Mouse (Mus musculus) liver, postnatal 0 days (tissue): ENCODE results near the gene Limd1. TPM values are rescaled to one million over a fixed set of nuclear protein-coding genes. Genes with fewer than 3 reads are reported as not detected.

Experiments
- ATAC-seq: fragments of 200-750 bp; cut with Nextera tagmentation; 2 replicates; pipeline ENCODE4 v1.8.0; 2017; ENCODE audit warnings: mild to moderate bottlenecking, moderate library complexity
- DNase-seq: peaks from one replicate; pipeline ENCODE4 v3.0.0-alpha.2; 2016
- H3K27ac ChIP-seq: fragments of 300-500 bp; sonication (generic); 2 replicates; pipeline ENCODE4 v1.5.1; 2014; ENCODE audit warnings: antibody characterized with exemption, moderate library complexity, mild to moderate bottlenecking, low read depth
- H3K27me3 ChIP-seq: fragments of 300-500 bp; sonication (generic); 2 replicates; pipeline ENCODE4 v1.6.1; 2014; ENCODE audit warnings: low read length, control low read depth, mixed read lengths; ENCODE audit not compliant: insufficient read depth
- H3K36me3 ChIP-seq: fragments of 300-500 bp; sonication (generic); replicated peaks from 2 replicates; pipeline ENCODE4 v1.6.1; 2014; ENCODE audit warnings: mild to moderate bottlenecking, control low read depth, low read length, moderate library complexity, mixed read lengths; ENCODE audit not compliant: insufficient read depth
- H3K4me1 ChIP-seq: fragments of 300-500 bp; sonication (generic); 2 replicates; pipeline ENCODE4 v1.6.1; 2014; ENCODE audit warnings: antibody characterized with exemption, mild to moderate bottlenecking, control low read depth; ENCODE audit not compliant: insufficient read depth
- H3K4me2 ChIP-seq: fragments of 300-500 bp; sonication (generic); 2 replicates; pipeline ENCODE4 v1.6.1; 2014; ENCODE audit warnings: low read depth, mild to moderate bottlenecking, low read length, moderate library complexity, mixed read lengths
- H3K4me3 ChIP-seq: fragments of 300-500 bp; sonication (generic); 2 replicates; pipeline ENCODE4 v1.5.1; 2014; ENCODE audit warnings: low read depth, low read length
- H3K9ac ChIP-seq: fragments of 300-500 bp; sonication (generic); replicated peaks from 2 replicates; pipeline ENCODE4 v1.6.1; 2014; ENCODE audit warnings: mild to moderate bottlenecking, moderate library complexity
- H3K9me3 ChIP-seq: fragments of 300-500 bp; sonication (generic); 2 replicates; pipeline ENCODE4 v1.6.1; 2016; ENCODE audit warnings: mild to moderate bottlenecking, control low read depth, low read length, mixed read lengths
- CTCF ChIP-seq: sonication (generic); IDR thresholded peaks from 2 replicates; pipeline ENCODE4 v1.5.1; 2016; ENCODE audit warnings: antibody characterized with exemption, low read depth
- EP300 ChIP-seq: IDR thresholded peaks from 2 replicates; pipeline ENCODE4 v1.6.1; 2016; ENCODE audit warnings: antibody characterized with exemption, low read depth, mild to moderate bottlenecking
- whole genome bisulfite sequencing: fragments of 180-500 bp; shearing (Covaris S2); extraction: QIAGEN DNeasy Blood & Tissue Kit; methylation state at CpG from one replicate; pipeline ENCODE4 v1.1.7; 2014; ENCODE audit not compliant: insufficient replicate concordance; 5-methylcytosine and 5-hydroxymethylcytosine counted together
- polyA plus RNA-seq: library from polyadenylated mRNA; unstranded; fragments of >200 nt; fragmentation: Nextera tagmentation; extraction: Ambion mirVana; gene quantifications from 2 replicates; pipeline ENCODE4 v1.2.1, GENCODE M21; 2015

Gene Limd1
- polyA plus RNA-seq, 1 experiment from 2014 or later: 12.4 TPM

- no peaks in the 10 kb centered on the region for H3K27me3 ChIP-seq
- H3K4me1 ChIP-seq: no peaks in the 10 kb centered on the region
- no peak overlapping the region for H3K9ac ChIP-seq
- no peak overlapping the region for H3K4me3 ChIP-seq
- H3K4me2 ChIP-seq: no peak overlapping the region
- TF ChIP-seq EP300 (no peak), CTCF (no peak)
- no peak for DNase-seq
- H3K27ac ChIP-seq: no peak overlapping the region
- H3K9me3 ChIP-seq: no peaks in the 10 kb centered on the region
- peak; percentile 24; the same call in 1 of the 2 replicates for ATAC-seq
- peaks cover 47% of the 10 kb centered on the region for H3K36me3 ChIP-seq
- 83% methylated on average over 7 of the region's 7 CpGs for WGBS
Measured at GRCm38 (mm10) chr9:123516641-123517385, 38.3 kb downstream of the Limd1 start.

- Histone ChIP-seq H3K4me2 (no peak overlapping the region), H3K4me1 (no peaks in the 10 kb centered on the region), H3K36me3 (peaks cover 39% of the 10 kb centered on the region), H3K9me3 (no peaks in the 10 kb centered on the region), H3K9ac (no peak overlapping the region), H3K27me3 (no peaks in the 10 kb centered on the region), H3K4me3 (no peak overlapping the region), H3K27ac (no peak overlapping the region)
- ATAC-seq (peak; percentile 47; the same call in 1 of the 2 replicates), DNase-seq (peak; percentile 26)
- TF ChIP-seq CTCF (no peak), EP300 (no peak)
- 50% methylated on average over 13 of the region's 13 CpGs for WGBS
Measured at GRCm38 (mm10) chr9:123518969-123519894, 40.7 kb downstream of the Limd1 start.

- H3K36me3 ChIP-seq: peaks cover 34% of the 10 kb centered on the region
Measured at GRCm38 (mm10) chr9:123520735-123521134, 42.2 kb downstream of the Limd1 start.

GRCm38 (mm10) chr9:123523676-123524075 is 45.2 kb downstream of the Limd1 start:
- no peaks in the 10 kb centered on the region for H3K9me3 ChIP-seq
- H3K4me2 ChIP-seq: no peak overlapping the region
- 0 out of 2 replicates have a peak, but pooled peaks cover 2% of the 10 kb centered on the region for H3K4me1 ChIP-seq
- 35% methylated on average over 3 of the region's 3 CpGs for WGBS
- TF ChIP-seq EP300: no peak
- peak; percentile 78 for TF ChIP-seq CTCF
- H3K9ac ChIP-seq: no peak overlapping the region
- H3K36me3 ChIP-seq: peaks cover 14% of the 10 kb centered on the region
- DNase-seq (peak; percentile 69), ATAC-seq (no peak)
- no peaks in the 10 kb centered on the region for H3K27me3 ChIP-seq
- no peak overlapping the region for H3K27ac ChIP-seq
- H3K4me3 ChIP-seq: no peak overlapping the region

More at GRCm38 (mm10) chr9:123520735-123521134, 42.2 kb downstream of the Limd1 start:
- Histone ChIP-seq H3K9me3 (no peaks in the 10 kb centered on the region), H3K27me3 (no peaks in the 10 kb centered on the region), H3K9ac (no peak overlapping the region), H3K27ac (no peak overlapping the region), H3K4me1 (no peaks in the 10 kb centered on the region), H3K4me3 (no peak overlapping the region), H3K4me2 (no peak overlapping the region)
- WGBS: 57% methylated on average over 3 of the region's 3 CpGs
- ATAC-seq (no peak), DNase-seq (no peak)
- TF ChIP-seq EP300: no peak
- TF ChIP-seq CTCF: no peak

GRCm38 (mm10) chr9:123525095-123525494 is 46.6 kb downstream of the Limd1 start:
- no peaks in the 10 kb centered on the region for H3K9me3 ChIP-seq
- H3K27me3 ChIP-seq: no peaks in the 10 kb centered on the region
- no peak overlapping the region for H3K4me2 ChIP-seq
- DNase-seq (peak; percentile 68), ATAC-seq (no peak)
- H3K36me3 ChIP-seq: peaks cover 3% of the 10 kb centered on the region; the same call in 1 of the 2 replicates
- 2% methylated on average over 1 of the region's 1 CpGs for WGBS
- no peak overlapping the region for H3K9ac ChIP-seq
- no peak overlapping the region for H3K27ac ChIP-seq
- H3K4me1 ChIP-seq: 0 out of 2 replicates have a peak, but pooled peaks cover 2% of the 10 kb centered on the region
- TF ChIP-seq EP300 (no peak), CTCF (peak; percentile 82)
- H3K4me3 ChIP-seq: no peak overlapping the region

GRCm38 (mm10) chr9:123526502-123526901 is 48.0 kb downstream of the Limd1 start:
- H3K27me3 ChIP-seq: no peaks in the 10 kb centered on the region
- TF ChIP-seq EP300 (no peak), CTCF (no peak)
- WGBS: 77% methylated on average over 5 of the region's 5 CpGs
- no peaks in the 10 kb centered on the region for H3K9me3 ChIP-seq
- DNase-seq (no peak), ATAC-seq (no peak)
- H3K4me2 ChIP-seq: no peak overlapping the region
- H3K4me3 ChIP-seq: no peak overlapping the region
- peaks cover 7% of the 10 kb centered on the region; the same call in 1 of the 2 replicates for H3K4me1 ChIP-seq
- H3K36me3 ChIP-seq: no peaks in the 10 kb centered on the region
- no peak overlapping the region for H3K27ac ChIP-seq
- no peak overlapping the region for H3K9ac ChIP-seq
